Mouse (Mus musculus): ENCODE measurements around the gene Ltb. TPM values are rescaled to one million over a fixed set of nuclear protein-coding genes. Genes with fewer than 3 reads are reported as not detected.
A peak's percentile ranks its signal among the peaks of the same experiment; 100 is the strongest.

Gene Ltb
- total RNA-seq, 2 experiments from 2014 or later: 0.41 TPM; not detected in 1

GRCm38 (mm10) chr17:35190096-35190495 is 4.1 kb upstream of the Ltb start:
- ATAC-seq (replicated peaks; ENCODE audit: poor library complexity, severe bottlenecking): 0 out of 2 replicates have a peak, but pooled peaks have one; percentile 6

GRCm38 (mm10) chr17:35191723-35192122 is 2.5 kb upstream of the Ltb start:
- no peak for ATAC-seq (replicated peaks; ENCODE audit: poor library complexity, severe bottlenecking)

- peak; percentile 58 for ATAC-seq (replicated peaks; ENCODE audit: poor library complexity, severe bottlenecking)
These were observed 1.3 kb upstream of the Ltb start for GRCm38 (mm10) chr17:35192924-35193323.

- ATAC-seq (replicated peaks; ENCODE audit: poor library complexity, severe bottlenecking): 0 out of 2 replicates have a peak, but pooled peaks have one; percentile 5
These were observed 798 bp downstream of the Ltb start for GRCm38 (mm10) chr17:35194844-35195630.

GRCm38 (mm10) chr17:35195631-35196320 is 1.5 kb downstream of the Ltb start:
- peak; percentile 61 for ATAC-seq (replicated peaks; ENCODE audit: poor library complexity, severe bottlenecking)

GRCm38 (mm10) chr17:35196321-35196641 is 2.0 kb downstream of the Ltb start:
- no peak for ATAC-seq (replicated peaks; ENCODE audit: poor library complexity, severe bottlenecking)

GRCm38 (mm10) chr17:35197126-35197525 is 2.9 kb downstream of the Ltb start:
- ATAC-seq (replicated peaks; ENCODE audit: poor library complexity, severe bottlenecking): no peak

- ATAC-seq (replicated peaks; ENCODE audit: poor library complexity, severe bottlenecking): no peak
These were observed 3.8 kb downstream of the Ltb start for GRCm38 (mm10) chr17:35198029-35198428.

- no peak for ATAC-seq (replicated peaks; ENCODE audit: poor library complexity, severe bottlenecking)
These were observed 4.7 kb downstream of the Ltb start for GRCm38 (mm10) chr17:35198946-35199345.

GRCm38 (mm10) chr17:35200398-35200797 is 6.2 kb downstream of the Ltb start:
- ATAC-seq (replicated peaks; ENCODE audit: poor library complexity, severe bottlenecking): peak; percentile 80

- 0 out of 2 replicates have a peak, but pooled peaks have one; percentile 8 for ATAC-seq (replicated peaks; ENCODE audit: poor library complexity, severe bottlenecking)
These were observed 6.9 kb downstream of the Ltb start for GRCm38 (mm10) chr17:35201128-35201527.

- peak; percentile 58 for ATAC-seq (replicated peaks; ENCODE audit: poor library complexity, severe bottlenecking)
These were observed 7.5 kb downstream of the Ltb start, which contains the start of gene Tnf for GRCm38 (mm10) chr17:35201787-35202186. Gene Tnf, minus strand, starts transcription at chr17:35202007.

- ATAC-seq (replicated peaks; ENCODE audit: poor library complexity, severe bottlenecking): no peak
These were observed 8.2 kb downstream of the Ltb start for GRCm38 (mm10) chr17:35202442-35202841.

GRCm38 (mm10) chr17:35204494-35205379 is 10.5 kb downstream of the Ltb start, which contains the start of gene Lta:
Gene Lta, minus strand, starts transcription at chr17:35205351.
- no peak for ATAC-seq (replicated peaks; ENCODE audit: poor library complexity, severe bottlenecking)

GRCm38 (mm10) chr17:35205380-35205769 is 11.1 kb downstream of the Ltb start:
- ATAC-seq (replicated peaks; ENCODE audit: poor library complexity, severe bottlenecking): no peak

GRCm38 (mm10) chr17:35209785-35210535 is 15.7 kb downstream of the Ltb start:
- ATAC-seq (replicated peaks; ENCODE audit: poor library complexity, severe bottlenecking): peak; percentile 80

- ATAC-seq (replicated peaks; ENCODE audit: poor library complexity, severe bottlenecking): no peak
These were observed 16.4 kb downstream of the Ltb start for GRCm38 (mm10) chr17:35210593-35210992.

- no peak for ATAC-seq (replicated peaks; ENCODE audit: poor library complexity, severe bottlenecking)
These were observed 18.8 kb downstream of the Ltb start for GRCm38 (mm10) chr17:35213071-35213470.

- peak; percentile 36 for ATAC-seq (replicated peaks; ENCODE audit: poor library complexity, severe bottlenecking)
These were observed 24.4 kb downstream of the Ltb start for GRCm38 (mm10) chr17:35218516-35219193.

All from granulocyte monocyte progenitor cell, adult 5-6 weeks (primary cell).